Mouse (Mus musculus) neural tube, embryonic 11.5 days (tissue): Measurements from ENCODE around the gene Agap1. TPM values are rescaled to one million over a fixed set of nuclear protein-coding genes. Genes with fewer than 3 reads are reported as not detected.

Experiments used
- ATAC-seq: fragments of 200-750 bp; cut with Nextera tagmentation; 2 replicates; pipeline ENCODE4 v1.8.0; 2017; ENCODE audit warnings: moderate number of reproducible peaks, mild to moderate bottlenecking, moderate TSS enrichment, moderate library complexity; ENCODE audit not compliant: insufficient read depth, low FRiP score, low TSS enrichment
- DNase-seq: peaks from one replicate; pipeline ENCODE4 v3.0.0-alpha.2; 2015; ENCODE audit warnings: low spot score
- H3K27ac ChIP-seq: fragments of 300-500 bp; sonication (generic); 2 replicates; pipeline ENCODE4 v1.5.1; 2014; ENCODE audit warnings: low read depth, mild to moderate bottlenecking, low read length
- H3K27me3 ChIP-seq: fragments of 300-500 bp; sonication (generic); 2 replicates; pipeline ENCODE4 v1.6.1; 2014; ENCODE audit warnings: mild to moderate bottlenecking, low read length, mixed read lengths; ENCODE audit not compliant: control insufficient read depth, insufficient read depth
- H3K36me3 ChIP-seq: fragments of 300-500 bp; sonication (generic); 2 replicates; pipeline ENCODE4 v1.6.1; 2014; ENCODE audit warnings: mild to moderate bottlenecking, low read length, moderate library complexity, mixed read lengths; ENCODE audit not compliant: control insufficient read depth, insufficient read depth
- H3K4me1 ChIP-seq: fragments of 300-500 bp; sonication (generic); 2 replicates; pipeline ENCODE4 v1.6.1; 2014; ENCODE audit warnings: low read length, mixed read lengths; ENCODE audit not compliant: control insufficient read depth, insufficient read depth
- H3K4me2 ChIP-seq: fragments of 300-500 bp; sonication (generic); 2 replicates; pipeline ENCODE4 v1.6.1; 2014; ENCODE audit warnings: low read depth, mild to moderate bottlenecking, moderate library complexity
- H3K4me3 ChIP-seq: fragments of 300-500 bp; sonication (generic); 2 replicates; pipeline ENCODE4 v1.5.1; 2014; ENCODE audit warnings: low read depth, low read length
- H3K9ac ChIP-seq: fragments of 300-500 bp; sonication (generic); 2 replicates; pipeline ENCODE4 v1.6.1; 2014; ENCODE audit warnings: mild to moderate bottlenecking, low read length
- H3K9me3 ChIP-seq: fragments of 300-500 bp; sonication (generic); 2 replicates; pipeline ENCODE4 v1.6.1; 2016; ENCODE audit warnings: low read length; ENCODE audit not compliant: control insufficient read depth
- WGBS: fragments of 180-500 bp; shearing (Covaris S2); extraction: QIAGEN DNeasy Blood & Tissue Kit; methylation state at CpG from one replicate; pipeline ENCODE4 v1.1.7; 2014; 5-methylcytosine and 5-hydroxymethylcytosine counted together
- polyA plus RNA-seq: library from polyadenylated mRNA; unstranded; fragments of >200 nt; fragmentation: Nextera tagmentation; extraction: Ambion mirVana; gene quantifications from 2 replicates; pipeline ENCODE4 v1.2.1, GENCODE M21; 2014

The Agap1 gene
- polyA plus RNA-seq, 1 experiment from 2014 or later: 31.1 TPM

DNA sequence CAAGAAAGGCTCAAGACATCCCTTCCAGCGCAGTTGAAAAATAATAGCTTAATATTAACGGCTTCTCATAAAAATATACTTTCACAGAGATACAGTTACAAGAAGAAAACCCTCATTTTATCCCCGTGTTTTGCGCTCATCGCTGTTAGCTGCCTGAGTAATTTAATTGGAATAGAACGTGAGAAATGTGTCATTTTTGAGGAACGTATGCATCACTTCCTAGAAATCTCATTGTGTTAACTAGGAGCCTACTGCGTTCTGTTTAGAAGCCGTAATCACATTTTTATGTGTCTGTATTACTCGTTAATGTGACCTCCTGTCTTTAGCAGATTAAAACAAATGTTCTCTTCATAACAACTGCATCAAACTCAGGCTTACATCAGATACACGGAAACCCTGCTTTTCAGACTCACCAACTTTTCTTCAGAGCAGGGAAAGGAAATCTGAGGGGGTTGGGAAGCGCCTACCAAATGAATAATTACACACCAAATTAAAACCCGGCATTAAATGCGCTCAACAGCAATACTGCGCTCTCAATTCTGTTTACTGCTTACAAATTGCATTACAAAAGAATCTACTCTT lies 487.9 kb downstream of the Agap1 start:
- Histone ChIP-seq H3K36me3 (no peaks in the 10 kb centered on the region), H3K4me1 (peaks cover 10% of the 10 kb centered on the region; the same call in 1 of the 2 replicates), H3K4me3 (peak overlapping the region; percentile 35), H3K27ac (no peak overlapping the region), H3K4me2 (peak overlapping the region; percentile 70), H3K27me3 (peaks cover 12% of the 10 kb centered on the region), H3K9me3 (no peaks in the 10 kb centered on the region), H3K9ac (no peak overlapping the region; the same call in 1 of the 2 replicates)
- WGBS: 1% methylated on average over 15 of the region's 15 CpGs
- no peak for DNase-seq
- no peak for ATAC-seq

DNA sequence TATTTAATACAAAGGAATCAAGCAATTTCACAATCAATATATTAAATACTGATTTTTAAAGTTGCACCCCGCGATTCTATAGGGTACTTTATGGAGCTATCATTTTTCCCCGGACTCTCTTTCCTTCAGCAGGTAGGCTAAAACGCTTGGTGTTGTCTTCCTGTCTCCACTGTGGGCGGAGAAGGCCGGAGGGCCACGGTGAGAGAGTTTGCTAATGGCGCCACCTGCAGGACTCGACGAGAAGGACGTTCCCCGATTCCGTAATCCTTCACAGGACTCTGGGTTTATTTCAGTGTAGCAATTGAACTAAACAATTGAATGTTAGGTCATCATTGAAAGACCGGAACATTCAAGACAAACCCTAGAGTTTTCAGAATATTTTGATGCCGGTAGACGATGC lies 488.6 kb downstream of the Agap1 start:
- Histone ChIP-seq H3K9ac (no peak overlapping the region), H3K27ac (no peak overlapping the region), H3K36me3 (no peaks in the 10 kb centered on the region), H3K4me2 (peak overlapping the region; percentile 70), H3K27me3 (peaks cover 7% of the 10 kb centered on the region), H3K4me3 (no peak overlapping the region), H3K4me1 (peaks cover 10% of the 10 kb centered on the region; the same call in 1 of the 2 replicates), H3K9me3 (no peaks in the 10 kb centered on the region)
- DNase-seq (peak; percentile 86), ATAC-seq (no peak; the same call in 1 of the 2 replicates)
- WGBS: 3% methylated on average over 16 of the region's 16 CpGs
